Mouse (Mus musculus) T-helper 1 cell (primary cell): Measurements from ENCODE around the gene Camk1d.
"Not testable (repeated sequence)": the region's sequence is repeated elsewhere in the genome, so short reads cannot be mapped to it uniquely, and the experiment has no call there.

ENCODE experiments used
- in situ Hi-C: fragments of 300-600 bp; cut with MboI, MseI; formaldehyde crosslinking; loops from one replicate; pipeline ENCODE4 v1.15.1; 2025; ENCODE audit warnings: high pct_unique_total_duplicates

The Camk1d gene

DNA sequence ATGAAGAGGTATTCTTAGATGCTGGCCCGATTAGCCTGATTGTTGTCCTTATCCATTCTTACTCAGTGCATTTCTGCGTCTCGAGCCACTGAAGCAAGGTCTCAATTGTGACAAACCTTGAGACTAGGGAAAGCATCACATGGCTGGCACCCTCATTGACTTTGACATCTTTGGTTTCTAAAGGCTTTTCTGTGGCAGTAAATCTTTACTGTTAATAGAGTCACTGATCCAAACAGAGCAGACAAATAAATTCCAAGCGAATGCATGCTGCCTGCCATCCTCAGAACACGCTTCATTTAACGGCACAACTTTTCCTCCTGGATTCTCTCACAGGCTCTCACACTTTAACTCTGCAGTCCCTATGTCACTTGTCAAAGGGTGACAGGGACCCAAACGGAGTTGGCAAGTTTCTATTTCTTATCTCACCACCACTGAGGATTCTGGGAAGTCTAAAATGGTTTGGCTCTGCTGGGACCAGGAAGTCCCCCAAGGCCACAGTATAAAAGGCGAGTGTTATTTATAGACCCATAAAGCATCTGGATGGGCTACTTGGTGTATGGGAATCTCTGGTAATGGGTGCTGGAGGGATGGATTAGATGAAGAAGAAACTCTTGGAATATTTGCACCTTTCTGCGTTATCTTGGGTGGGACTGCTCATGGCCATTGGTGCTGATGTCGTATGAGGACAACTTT is 141.9 kb downstream of the Camk1d start:
- in situ Hi-C loops, result loop anchor here (10.0 kb wide), 1 partner anchor 1102 kb away; no protein-coding TSS in a partner anchor

- in situ Hi-C loops, result no loop called here
These were observed 147.7 kb downstream of the Camk1d start for GRCm38 (mm10) chr2:5566611-5567010.

DNA sequence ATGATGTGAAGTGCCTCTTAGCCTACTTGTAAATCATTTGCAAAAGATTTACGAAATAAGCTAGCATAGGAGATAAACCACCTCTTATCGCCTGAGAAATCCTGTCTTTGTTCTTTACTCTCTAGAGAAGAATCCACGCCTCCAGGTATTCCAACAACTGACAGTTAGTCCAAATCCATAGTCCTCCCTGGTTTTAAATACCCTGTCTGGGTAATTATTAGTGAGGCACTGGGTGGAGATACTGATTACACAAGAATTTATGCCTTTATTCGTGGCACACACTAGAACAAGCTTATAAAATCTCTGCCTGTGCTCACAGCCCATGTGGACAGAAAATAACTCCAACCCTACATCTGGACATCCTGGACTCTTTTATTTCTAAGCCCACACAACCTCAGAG is 150.6 kb downstream of the Camk1d start:
- in situ Hi-C loops, result no loop called here

DNA sequence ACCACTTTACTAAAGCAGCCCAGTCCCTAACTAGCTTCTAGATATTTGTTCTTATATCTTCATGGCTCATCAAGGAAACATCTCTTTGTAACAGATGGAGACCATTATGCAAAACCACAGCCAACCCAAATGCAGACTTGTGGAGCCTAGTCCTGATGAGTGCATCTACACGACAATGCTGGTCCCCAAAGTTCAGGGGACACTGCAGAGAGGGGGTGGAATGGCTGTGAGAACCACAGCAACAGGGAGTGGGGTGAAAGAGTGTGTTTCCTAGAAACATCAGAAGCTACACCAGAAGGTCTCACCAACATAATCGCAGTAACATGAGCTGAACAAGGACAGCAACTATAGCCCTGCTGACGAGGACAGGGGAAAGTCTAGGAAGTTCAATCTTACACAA is 152.9 kb downstream of the Camk1d start:
- in situ Hi-C loops, result no loop called here

DNA sequence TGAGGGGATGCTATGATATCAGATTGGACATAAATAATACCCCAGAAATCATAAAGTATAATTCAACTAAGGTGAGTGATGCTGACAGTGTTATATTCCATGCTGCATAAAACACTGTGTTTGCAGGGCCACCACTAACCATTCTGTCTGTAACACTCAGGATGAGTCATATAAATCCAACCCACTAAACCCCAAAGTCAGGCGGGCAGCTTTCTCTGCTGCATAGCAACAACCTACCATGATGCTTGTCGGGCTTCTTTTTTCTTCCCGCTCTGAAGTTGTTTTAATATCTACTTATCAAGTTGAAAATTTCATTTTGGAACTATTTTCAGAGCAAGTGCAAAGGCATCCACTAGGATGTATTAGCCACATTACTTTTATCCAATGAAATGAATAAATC is 161.1 kb downstream of the Camk1d start:
- in situ Hi-C loops, result no loop called here

DNA sequence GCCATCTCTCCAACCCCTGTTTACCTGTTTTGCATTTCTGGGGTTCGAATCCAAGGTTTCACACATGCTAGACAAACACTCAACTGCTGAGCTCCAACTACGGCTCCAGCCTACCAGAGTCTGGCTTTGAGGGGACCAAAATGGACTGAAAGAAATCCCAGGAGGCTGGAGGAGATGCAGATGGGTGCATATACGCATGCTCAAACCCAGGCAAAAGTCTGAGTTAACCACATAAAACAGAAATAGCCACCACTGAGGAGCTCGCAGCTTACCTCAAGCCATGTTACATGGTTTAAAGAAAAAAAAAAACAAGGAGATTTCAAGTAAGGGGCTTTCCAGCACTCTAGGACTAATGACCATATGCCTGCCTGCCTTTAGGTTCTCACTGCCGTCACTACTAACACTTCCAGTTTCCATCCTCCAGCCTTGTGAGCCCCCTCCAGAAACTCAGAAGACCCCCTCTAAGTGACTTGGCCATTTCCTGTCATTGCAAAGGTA is 162.5 kb downstream of the Camk1d start:
- in situ Hi-C loops, result no loop called here

- in situ Hi-C loops, result no loop called here
These were observed 165.0 kb downstream of the Camk1d start for GRCm38 (mm10) chr2:5549334-5549733.

DNA sequence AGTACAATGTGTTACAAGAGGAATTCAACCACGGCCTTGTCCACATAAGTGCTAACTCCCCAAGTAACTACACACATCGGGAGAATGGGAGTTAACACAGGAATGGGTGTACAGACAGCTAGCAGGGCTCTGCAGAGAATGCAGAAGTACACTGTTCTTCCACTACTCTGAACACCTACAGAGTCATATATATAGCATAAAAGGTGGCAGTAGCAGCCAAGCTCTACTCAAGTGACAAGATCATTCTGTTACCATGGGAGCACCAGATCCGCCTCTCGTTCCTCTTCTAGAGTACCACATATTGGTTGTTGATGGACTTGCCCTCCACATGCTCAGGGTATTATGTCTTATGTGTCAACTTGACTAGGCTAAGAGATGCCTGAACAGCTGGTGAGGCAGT is 165.4 kb downstream of the Camk1d start:
- in situ Hi-C loops, result no loop called here

- in situ Hi-C loops, result no loop called here
These were observed 173.4 kb downstream of the Camk1d start for GRCm38 (mm10) chr2:5540870-5541269.

- in situ Hi-C loops, result not testable (repeated sequence)
These were observed 174.4 kb downstream of the Camk1d start for GRCm38 (mm10) chr2:5539894-5540293.

DNA sequence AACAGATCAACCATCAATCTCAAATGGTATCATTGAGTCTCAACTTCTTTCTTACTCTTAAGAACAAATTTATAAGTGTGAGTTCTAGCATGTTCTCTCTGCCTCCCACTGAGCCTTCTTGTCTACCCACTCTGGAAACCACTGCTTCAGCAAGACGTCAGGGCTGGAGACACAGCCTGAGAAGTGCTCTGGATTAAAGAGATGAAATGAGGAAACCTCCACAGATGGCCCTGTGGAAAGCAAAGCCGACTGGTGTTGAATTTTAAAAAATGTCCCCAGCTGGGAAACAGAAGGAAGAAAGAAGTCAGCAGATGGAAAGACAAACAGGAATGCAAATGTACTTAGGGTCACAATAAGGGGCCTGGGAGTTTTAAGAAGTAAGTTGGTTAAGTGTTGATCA is 180.4 kb downstream of the Camk1d start:
- in situ Hi-C loops, result no loop called here

GRCm38 (mm10) chr2:5529992-5530391 is 184.3 kb downstream of the Camk1d start:
- in situ Hi-C loops, result no loop called here

- in situ Hi-C loops, result loop anchor here (5.0 kb wide), 1 partner anchor 58 kb away; no protein-coding TSS in a partner anchor
These were observed 195.1 kb downstream of the Camk1d start for GRCm38 (mm10) chr2:5519221-5519669.

GRCm38 (mm10) chr2:5515106-5515505 is 199.2 kb downstream of the Camk1d start:
- in situ Hi-C loops, result loop anchor here (5.0 kb wide), 1 partner anchor 62 kb away; no protein-coding TSS in a partner anchor

DNA sequence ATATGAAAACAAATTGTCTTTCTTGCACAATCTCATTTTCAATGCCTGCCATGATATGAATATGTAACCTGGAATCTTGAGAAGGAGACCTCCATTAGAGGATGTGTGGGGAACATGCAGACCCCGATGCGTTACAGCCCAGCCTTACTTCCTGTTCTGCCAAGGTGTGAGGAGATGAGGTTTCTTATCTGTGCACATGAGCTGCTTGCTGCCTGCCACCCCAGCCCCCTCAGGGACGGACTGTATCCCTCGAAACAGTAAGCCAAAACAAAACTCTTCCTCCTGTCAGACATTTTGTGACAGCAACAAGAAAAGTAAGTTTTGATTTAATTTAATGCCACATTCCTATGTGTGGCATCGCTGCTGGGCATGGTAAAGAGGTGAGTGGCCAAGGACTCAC is 200.2 kb downstream of the Camk1d start:
- in situ Hi-C loops, result no loop called here

DNA sequence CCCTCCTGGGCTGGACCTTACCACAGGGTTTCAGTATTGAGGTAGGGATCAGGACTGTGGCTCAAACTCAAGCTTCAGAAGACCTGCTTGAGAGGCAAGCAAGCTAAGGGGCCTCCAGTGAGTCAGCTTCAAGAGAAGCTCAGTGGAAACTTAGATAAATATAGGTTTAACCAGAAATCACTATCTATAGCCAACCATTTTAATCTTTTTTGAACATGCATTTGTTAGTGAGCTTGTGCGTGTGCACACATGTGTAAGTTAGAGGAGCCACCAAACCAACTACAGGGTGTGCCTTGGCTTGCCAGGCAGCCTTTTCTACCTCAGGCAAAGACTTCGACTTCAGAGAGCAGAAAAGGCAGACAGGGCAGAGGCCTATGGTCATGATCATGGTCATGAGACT is 200.7 kb downstream of the Camk1d start:
- in situ Hi-C loops, result no loop called here

DNA sequence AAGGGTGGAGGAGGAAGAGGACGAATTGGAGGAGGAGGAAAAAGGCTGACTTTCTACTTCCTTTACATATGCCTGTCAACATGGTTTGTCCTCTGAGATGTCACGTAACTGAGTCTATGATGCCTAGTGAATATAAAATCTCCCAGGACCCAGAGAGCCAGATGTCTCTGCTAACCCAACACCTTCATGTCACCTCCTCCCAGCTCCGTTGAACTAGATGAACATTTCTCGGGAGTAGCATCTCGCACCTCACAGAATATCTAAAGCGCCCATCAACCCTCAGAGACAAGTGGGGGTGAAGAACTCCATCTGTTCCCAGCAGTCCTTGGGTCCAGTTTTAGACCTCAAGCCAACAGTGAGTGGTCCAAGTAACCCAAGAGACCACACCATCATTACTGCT is 204.3 kb downstream of the Camk1d start:
- in situ Hi-C loops, result no loop called here

DNA sequence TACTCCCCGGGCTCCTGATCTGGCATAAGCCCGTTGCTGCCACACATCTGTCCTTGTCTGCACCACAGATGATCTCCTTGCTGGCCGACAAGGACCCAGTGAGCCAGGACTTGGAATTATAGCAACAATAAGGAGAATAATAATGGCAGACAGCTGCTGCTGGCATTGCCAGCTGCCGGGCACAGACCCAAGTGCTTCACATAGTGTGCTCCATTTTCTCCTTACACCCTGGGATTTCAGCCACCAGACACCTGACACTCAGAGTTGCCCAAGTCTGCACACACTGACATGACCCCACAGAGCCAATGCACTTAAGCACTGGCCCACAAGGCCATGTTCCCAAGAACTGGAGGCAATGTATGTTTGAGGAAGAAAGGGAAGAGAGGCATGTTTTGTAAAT is 214.7 kb downstream of the Camk1d start:
- in situ Hi-C loops, result no loop called here

GRCm38 (mm10) chr2:5489916-5490315 is 224.4 kb downstream of the Camk1d start:
- in situ Hi-C loops, result no loop called here

DNA sequence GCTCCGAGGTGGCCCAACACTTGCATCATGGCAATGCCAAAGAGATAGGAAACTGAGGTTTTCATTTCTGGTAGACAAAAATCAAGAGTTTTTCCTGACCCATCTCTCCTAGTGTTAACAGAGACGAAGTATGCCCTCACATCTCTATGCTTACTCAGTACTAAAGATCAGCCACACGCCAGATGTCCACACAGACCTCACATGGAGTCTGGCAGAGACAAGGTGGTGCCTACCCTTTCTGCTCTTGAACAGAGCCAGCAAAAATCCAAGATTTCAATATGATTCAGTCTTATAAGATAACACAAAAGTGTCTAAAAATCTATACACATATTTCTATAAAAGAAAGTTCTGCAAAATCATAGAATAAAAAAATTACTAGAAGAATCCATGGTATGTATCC is 227.0 kb downstream of the Camk1d start:
- in situ Hi-C loops, result no loop called here

GRCm38 (mm10) chr2:5486663-5487062 is 227.7 kb downstream of the Camk1d start:
- in situ Hi-C loops, result no loop called here

GRCm38 (mm10) chr2:5485786-5486185 is 228.5 kb downstream of the Camk1d start:
- in situ Hi-C loops, result no loop called here

- in situ Hi-C loops, result no loop called here
These were observed 234.4 kb downstream of the Camk1d start for GRCm38 (mm10) chr2:5479886-5480285.

DNA sequence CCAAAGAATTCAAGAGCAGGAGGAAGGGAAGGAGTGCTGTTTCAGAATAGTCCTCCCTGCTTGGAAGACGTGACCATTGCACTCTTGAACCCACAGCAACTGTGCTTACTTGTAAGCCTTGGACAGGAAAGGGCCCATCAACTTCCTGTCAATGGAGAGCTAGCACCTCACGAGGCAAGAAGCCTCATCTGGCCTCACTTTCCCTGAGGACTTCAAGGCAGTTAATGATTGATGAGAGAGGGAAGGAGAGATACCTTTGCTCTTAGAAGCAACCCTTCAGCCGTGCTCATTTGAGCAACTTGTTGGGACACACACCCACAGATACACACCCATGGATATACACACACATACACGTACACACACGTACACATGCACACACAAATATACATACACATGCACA is 235.6 kb downstream of the Camk1d start:
- in situ Hi-C loops, result no loop called here
